Mouse (Mus musculus): ENCODE data around the gene Uba2.
"Not testable (repeated sequence)": the region's sequence is repeated elsewhere in the genome, so short reads cannot be mapped to it uniquely, and the experiment has no call there.

The Uba2 gene

GRCm38 (mm10) chr7:34169454-34169853 is at the start of gene Uba2:
TSS of gene Uba2 (minus strand) at chr7:34169599.
- no peak for DNase-seq

- DNase-seq: no peak
Observed at GRCm38 (mm10) chr7:34218496-34218895, 49.1 kb upstream of the Uba2 start.

GRCm38 (mm10) chr7:34216474-34216873 is 47.1 kb upstream of the Uba2 start:
- DNase-seq: no peak

GRCm38 (mm10) chr7:34215481-34215880 is 46.1 kb upstream of the Uba2 start:
- no peak for DNase-seq

GRCm38 (mm10) chr7:34214644-34215043 is 45.2 kb upstream of the Uba2 start:
- peak; percentile 18 for DNase-seq

- no peak for DNase-seq
Observed at GRCm38 (mm10) chr7:34213281-34213680, 43.9 kb upstream of the Uba2 start.

GRCm38 (mm10) chr7:34208027-34208745 is 38.8 kb upstream of the Uba2 start:
- no peak for DNase-seq

GRCm38 (mm10) chr7:34206331-34206730 is 36.9 kb upstream of the Uba2 start:
- DNase-seq: no peak

GRCm38 (mm10) chr7:34202147-34202546 is 32.7 kb upstream of the Uba2 start:
- not testable (repeated sequence) for DNase-seq

- no peak for DNase-seq
Observed at GRCm38 (mm10) chr7:34200829-34201228, 31.4 kb upstream of the Uba2 start.

- DNase-seq: peak; percentile 54
Observed at GRCm38 (mm10) chr7:34198346-34198745, 28.9 kb upstream of the Uba2 start.

GRCm38 (mm10) chr7:34196132-34197128 is 27.0 kb upstream of the Uba2 start, which contains the start of gene Pdcd2l:
TSS of gene Pdcd2l (minus strand) at chr7:34196661.
- peak; percentile 94 for DNase-seq

- DNase-seq: no peak
Observed at GRCm38 (mm10) chr7:34195632-34196031, 26.2 kb upstream of the Uba2 start.

- DNase-seq: no peak
Observed at GRCm38 (mm10) chr7:34192825-34193224, 23.4 kb upstream of the Uba2 start.

GRCm38 (mm10) chr7:34189376-34189989 is 20.1 kb upstream of the Uba2 start:
- DNase-seq: no peak

- DNase-seq: no peak
Observed at GRCm38 (mm10) chr7:34183794-34184193, 14.4 kb upstream of the Uba2 start.

- DNase-seq: no peak
Observed at GRCm38 (mm10) chr7:34183356-34183755, 14.0 kb upstream of the Uba2 start.

GRCm38 (mm10) chr7:34176241-34176640 is 6.8 kb upstream of the Uba2 start:
- DNase-seq: not testable (repeated sequence)

GRCm38 (mm10) chr7:34172251-34172650 is 2.9 kb upstream of the Uba2 start:
- DNase-seq: no peak

- peak; percentile 93 for DNase-seq
Observed at GRCm38 (mm10) chr7:34168470-34169251, 738 bp downstream of the Uba2 start.

GRCm38 (mm10) chr7:34167766-34168469 is 1.5 kb downstream of the Uba2 start:
- DNase-seq: peak; percentile 2

GRCm38 (mm10) chr7:34166850-34167249 is 2.5 kb downstream of the Uba2 start:
- no peak for DNase-seq

All from lung, postnatal 14 days (tissue).